ENCODE assay signal across 1 mouse cellular context in genomic region chr15:81421454-81421853, GRCm38 (mm10).
A peak's percentile ranks its signal among the peaks of the same experiment; 100 is the strongest.
TF ChIP-seq lines count a peak whose summit lies in the region.

No protein-coding gene starts in this region.

TF ChIP-seq in MEL, 35 proteins besides CTCF, POLR2A, EP300 and RAD21 (continued from another document):
- TF ChIP-seq HCFC1 (IDR thresholded peaks at IDR 0.05; ENCODE audit: low read depth, low read length) (no peak), ZNF384 (IDR thresholded peaks at IDR 0.05; ENCODE audit: low read depth, low read length) (peak; percentile 79), SIN3A (IDR thresholded peaks at IDR 0.05; ENCODE audit: low read length) (0 out of 2 replicates have a peak, but pooled peaks have one; percentile 22), MXI1 (IDR thresholded peaks at IDR 0.05; ENCODE audit: low read depth, low read length) (no peak), USF1 (IDR thresholded peaks at IDR 0.05; ENCODE audit: low read depth, low read length) (no peak), TBP (IDR thresholded peaks at IDR 0.05; ENCODE audit: low read depth, low read length) (no peak)
